Mouse (Mus musculus): ENCODE results near the gene Kdm2a.

GRCm38 (mm10) chr19:4417183-4417582 is 19.1 kb upstream of the Kdm2a start:
- TF ChIP-seq CTCF (IDR thresholded peaks at IDR 0.05; ENCODE audit: borderline replicate concordance, control insufficient read depth, extremely low read depth, insufficient read depth, low read length, poor library complexity) (no peak), POLR2A (IDR thresholded peaks at IDR 0.05; ENCODE audit: control insufficient read depth, extremely low read depth, insufficient read depth, low read length, poor library complexity) (no peak)
